Mouse (Mus musculus) layer of hippocampus, postnatal 10 days (tissue): ENCODE data around the gene Sh3pxd2a. TPM values are rescaled to one million over a fixed set of nuclear protein-coding genes. Genes with fewer than 3 reads are reported as not detected.

Source experiments
- DNase-seq, 2 experiments: peaks; one replicate each; pipeline ENCODE4 v3.0.0; 2021; ENCODE audit warnings: low spot score in 2 of 2
- total RNA-seq, 2 experiments: library from RNA; stranded (reverse); gene quantifications; 2 replicates each; pipeline ENCODE4 v1.2.3; 2021

The Sh3pxd2a gene
- total RNA-seq, 2 experiments from 2014 or later: 28.0 to 29.1 TPM

DNA sequence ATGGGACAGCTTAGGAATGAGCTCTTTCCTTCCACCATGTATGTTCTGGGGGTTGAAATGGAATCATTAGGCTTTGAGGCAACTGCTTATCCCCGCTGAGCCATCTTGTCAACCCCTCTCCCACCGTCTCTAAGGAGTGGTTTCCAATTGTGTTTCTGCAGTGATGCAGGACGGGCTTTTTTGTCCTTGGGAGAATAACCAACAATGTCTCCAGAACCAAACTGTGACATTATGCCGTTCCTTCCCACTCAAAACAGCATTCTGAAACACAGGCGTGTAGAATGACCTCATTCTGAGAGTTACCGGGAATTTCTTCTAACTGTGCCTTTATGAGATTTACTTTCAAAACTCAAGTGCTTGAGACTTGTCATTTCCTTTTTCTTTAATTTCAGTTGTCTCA, 28.2 kb upstream of the Sh3pxd2a start:
- no peak for DNase-seq

DNA sequence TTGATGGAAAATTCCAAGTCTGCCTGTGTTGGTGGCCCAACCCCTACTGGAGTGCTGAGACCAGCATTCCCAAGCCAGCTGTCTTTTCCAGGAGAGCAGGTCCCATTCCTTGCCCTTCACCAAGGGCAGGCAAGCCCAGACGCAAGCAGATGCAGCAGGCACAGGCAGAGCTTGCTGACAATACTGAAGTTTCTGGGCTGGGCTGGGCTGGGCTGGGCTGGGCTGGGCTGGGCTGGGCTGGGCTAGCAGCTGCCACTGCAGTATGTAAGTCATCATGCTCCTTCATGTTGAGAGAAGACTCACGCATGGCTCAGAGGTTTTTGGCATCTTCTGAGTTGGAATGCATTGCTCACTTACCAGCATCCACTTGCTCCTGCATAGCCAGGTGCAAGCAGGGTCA, 27.7 kb upstream of the Sh3pxd2a start:
- DNase-seq: no peak

DNA sequence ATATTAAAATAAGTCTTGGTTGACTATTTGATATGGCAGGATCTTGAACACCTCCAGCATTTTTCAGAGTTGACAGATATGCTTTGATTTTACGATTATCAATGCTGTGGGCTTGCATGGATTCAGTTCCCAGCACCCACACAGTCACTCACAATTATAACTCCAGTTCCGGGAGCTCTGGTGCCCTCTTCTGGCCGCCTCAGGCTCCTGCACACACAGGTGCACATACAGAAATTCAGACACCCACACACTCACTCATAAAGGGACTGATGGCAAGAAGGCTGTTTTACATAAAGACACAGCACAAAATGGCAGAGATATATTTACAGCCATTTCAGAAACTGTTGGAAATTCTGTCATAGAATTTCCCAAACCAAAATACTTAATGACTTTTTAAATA, 25.0 kb upstream of the Sh3pxd2a start:
- no peak for DNase-seq

DNA sequence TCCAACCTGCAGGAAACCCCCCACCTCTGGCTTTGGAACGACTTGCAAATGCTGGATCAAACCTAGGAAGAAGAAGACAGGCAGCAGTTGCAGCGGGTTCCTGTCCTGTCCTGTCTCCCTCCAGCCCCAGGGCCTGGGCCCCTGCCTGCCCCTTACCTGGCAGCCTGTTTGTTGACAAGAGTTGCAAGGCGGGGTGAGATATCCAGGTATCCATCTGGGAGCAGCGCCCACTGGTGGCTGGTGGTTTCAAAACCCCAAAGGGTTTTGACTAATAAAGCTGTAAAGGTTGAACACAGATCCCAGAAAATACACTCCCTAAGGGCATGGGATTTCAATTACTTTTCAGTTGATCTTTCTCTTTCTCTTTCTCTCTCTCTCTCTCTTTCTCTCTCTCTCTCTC, 24.0 kb upstream of the Sh3pxd2a start:
- no peak for DNase-seq

DNA sequence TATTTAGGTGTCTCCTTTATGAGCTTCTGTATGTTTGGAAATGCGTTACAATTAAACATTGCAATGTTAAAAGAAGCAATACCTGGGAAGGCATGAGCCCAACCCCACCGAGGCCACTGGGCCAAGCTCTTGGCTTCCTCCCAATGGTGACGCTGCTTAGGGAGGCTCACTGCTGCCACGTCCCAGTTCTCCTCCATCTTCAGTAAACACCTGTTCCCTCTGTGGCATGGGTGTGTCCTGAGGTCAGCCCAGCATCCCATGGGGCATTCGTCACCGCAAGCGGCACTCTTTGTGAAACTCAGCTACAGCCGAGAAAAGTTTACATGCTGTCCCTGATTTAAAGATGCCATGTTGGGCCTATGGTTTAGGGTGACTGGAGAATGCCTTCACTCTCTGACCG, 23.4 kb upstream of the Sh3pxd2a start:
- no peak for DNase-seq

DNA sequence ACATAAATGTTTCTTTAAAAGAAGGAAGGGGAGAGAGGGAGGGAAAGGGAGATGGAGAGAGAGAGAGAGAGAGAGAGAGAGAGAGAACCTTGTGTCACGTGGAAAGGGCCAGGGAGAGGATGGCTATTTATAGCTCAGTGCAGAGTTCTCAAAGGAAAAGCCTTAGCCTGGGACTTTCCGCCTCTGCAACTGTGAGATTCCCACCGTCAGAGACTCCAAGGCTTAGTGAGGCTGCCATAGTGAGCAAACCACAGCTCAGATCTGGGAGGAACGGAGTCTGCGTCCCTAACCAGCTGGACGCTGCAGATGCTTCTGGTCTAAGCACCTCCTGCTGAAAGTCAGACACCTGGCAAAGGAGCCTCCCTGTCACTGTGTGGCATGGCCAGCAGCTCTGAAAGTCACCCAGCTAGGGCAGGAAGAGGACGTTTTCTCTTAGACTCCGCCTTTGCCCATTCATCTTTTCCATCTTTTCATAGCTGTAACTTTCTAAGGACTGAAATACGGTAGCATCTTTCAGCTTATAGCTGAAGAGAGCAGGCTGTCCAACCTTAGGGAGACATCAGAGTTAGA, 21.9 kb upstream of the Sh3pxd2a start:
- DNase-seq: no peak

DNA sequence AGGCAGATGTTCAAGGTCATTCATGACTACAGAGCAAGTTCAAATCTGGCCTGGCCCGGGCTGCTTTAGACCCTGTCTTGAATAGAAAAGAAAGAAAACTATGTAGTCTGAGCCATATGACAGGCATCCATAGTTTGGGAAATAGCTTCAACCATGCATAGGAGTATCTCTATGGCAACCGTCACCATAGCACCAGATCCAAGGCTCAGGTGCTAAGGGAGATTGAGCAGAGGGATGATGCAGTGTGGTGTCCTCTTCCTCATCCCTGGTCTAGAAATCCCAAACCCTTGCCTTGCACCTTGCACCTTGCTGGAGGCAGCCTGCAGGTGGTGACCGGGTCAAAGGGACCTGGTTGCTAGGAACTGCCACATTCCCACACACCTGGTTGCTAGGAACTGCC, 19.9 kb upstream of the Sh3pxd2a start:
- no peak for DNase-seq

DNA sequence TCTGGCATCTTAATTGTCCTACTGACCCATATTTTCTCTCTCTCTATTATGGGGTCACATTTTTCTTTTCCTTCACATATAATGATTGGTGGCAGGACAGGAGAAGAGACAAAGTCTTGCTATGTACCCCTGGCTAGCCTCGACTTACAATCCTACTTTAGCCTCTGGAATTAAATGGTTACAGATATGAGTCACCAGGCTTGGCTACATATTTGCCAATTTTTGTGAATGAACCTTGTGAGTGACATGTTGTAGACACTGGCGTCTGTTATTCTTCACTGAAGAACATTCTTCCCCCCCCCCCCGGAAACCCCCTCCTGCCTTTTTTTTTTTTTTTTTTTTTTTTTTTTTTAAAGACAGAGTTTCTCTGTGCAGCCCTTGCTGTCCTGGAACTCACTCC, 19.1 kb upstream of the Sh3pxd2a start:
- DNase-seq: no peak

DNA sequence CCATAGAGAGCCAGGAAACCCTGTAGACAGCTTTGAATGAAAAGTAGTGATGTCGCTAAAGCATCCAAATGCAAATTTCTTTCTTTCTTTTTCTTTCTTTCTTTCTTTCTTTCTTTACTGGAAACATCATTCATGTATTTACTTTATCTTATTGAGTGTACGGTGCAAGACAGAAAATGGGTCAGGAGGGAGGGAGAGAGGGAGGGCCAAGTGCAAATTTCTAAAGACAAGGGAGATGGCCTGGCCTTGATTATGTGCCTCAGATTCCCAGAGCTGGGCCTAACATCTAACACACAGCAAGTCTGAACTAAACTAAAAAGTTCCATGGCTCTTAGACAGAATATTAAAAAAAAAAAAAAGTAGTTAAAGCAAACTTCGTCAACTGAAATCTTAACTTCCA, 9.3 kb upstream of the Sh3pxd2a start:
- DNase-seq: no peak

DNA sequence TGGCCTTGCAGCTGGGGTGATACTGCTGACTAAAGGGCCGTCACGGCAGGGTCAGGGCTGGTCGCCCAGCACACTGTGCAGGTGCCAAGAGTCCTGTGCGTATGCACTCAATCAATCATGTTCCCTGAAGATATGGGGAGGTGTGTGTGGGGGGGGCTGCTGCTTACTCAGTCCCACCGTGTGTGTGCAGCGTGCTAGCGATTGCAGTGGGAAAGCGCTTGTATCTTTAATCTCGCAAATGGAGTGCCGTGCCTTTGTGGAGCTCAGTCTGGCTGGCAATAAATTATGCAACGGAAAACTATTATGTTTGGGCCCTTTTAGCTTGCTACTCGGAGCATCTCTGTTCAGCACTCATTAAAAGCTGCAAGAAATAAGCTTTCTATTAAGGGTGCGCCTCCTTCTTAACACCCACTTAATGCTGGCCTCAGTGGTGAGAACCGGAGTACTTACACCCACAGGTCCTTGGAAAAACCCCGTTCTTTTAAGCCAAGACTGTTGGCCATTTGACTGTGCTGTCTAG, 8.7 kb upstream of the Sh3pxd2a start:
- DNase-seq: no peak

DNA sequence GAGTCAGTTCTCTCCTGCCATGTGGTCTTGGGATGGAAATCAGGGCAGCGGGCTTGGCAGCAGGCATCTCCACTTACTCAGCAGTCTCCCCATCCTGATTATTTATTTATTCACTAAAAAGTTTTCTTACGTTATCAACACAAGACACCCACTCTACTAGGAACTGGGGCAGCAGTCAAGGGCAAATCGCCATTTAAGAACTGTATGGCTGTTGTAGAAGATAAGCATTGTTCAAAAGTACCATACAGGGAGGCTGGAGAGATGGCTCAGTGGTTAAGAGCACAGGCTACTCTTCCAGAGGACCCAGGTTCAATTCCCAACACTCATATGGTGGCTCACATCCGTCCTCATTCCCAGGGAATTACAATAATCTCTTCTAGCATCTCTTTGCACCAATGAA, 7.6 kb upstream of the Sh3pxd2a start:
- no peak for DNase-seq

DNA sequence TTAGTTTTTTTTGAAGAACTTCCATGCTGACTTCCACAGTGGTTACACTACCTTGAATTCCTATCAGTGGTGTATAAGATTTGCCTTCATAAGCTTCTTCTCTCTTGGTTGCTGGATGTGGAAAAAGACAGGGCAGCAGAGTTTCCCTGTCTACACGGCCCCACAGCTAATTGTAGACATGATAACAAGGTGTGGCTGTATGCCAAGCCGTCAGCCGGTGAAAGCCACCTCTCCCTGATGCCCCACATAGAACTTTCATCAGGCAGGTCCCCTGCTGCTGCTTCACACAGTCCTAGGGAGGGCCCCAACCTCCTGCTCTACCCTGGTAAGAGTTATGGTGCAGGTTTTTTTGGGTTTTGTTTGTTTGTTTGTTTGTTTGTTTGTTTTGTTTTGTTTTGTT, 4.5 kb upstream of the Sh3pxd2a start:
- no peak for DNase-seq

DNA sequence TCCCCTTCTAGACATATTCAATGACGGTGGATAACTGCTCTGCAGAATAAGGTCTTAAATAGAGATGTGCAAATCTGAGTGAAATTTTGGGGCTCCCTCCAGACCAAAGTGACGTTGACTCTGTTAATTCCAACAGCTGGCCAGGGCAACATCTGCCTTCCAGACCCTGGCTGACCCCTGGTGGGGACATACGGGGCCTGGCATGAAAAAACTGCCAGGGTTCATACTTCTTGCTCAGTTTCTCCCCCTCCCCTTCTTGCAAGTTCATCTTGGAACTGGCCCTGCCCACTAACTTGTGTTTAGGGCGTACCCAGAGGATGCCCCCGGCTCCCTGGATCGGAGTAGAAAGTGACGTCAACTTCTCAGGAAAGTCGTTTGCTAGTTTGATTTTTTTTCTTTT, 2.6 kb upstream of the Sh3pxd2a start:
- no peak for DNase-seq

DNA sequence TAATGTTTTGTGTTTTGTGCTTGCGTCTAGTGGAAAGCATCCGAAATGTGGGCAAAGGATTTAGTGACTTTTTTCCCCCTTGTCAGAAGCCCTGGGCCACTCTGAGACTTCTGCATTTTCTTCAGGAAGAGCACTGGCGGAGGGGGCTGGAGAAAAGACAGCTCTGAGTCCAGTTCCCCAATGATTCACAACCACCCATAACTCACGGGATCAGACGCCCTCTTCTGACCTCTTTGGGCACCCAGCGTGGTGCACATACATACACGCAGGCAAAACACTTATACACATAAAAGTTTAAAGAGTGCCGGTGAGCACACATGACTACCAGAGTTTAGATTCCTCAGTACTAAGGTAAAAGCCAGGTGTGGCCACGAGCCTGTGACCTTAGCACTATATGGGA, 1.3 kb upstream of the Sh3pxd2a start:
- DNase-seq: no peak

DNA sequence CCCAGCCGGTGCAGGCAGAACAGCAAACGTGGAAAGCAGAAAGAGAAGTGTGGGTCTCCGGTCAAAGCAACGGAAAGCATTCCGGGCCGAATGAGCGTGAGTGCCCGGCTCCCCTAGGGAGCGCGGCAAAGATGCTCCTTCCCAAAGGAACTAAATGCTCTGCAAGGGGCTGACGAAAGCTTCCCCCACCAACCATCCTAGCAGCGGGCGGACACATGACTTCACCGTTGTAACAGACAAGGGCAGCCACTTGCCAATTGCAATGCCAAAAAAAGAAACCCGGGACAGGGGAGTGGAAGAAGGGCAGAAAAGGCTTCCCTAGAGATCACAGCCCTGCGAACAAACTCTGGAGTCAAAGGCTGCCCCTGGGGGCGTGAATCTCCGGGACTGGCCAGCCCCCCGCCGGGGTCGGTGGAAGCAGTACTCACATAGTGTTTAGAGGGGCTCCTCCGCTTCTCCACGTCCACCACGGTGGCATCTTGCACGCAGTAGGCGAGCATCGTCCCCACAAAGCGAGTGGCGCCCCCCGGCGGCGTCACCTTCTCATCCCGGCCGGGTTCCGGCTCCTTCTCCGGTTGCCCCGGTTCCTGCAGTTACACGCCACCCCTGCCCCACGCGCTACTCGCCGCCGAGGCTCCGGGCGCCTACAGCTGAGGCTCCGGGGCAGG, 431 bp downstream of the Sh3pxd2a start:
- peak; percentile 72 to 84 for DNase-seq

DNA sequence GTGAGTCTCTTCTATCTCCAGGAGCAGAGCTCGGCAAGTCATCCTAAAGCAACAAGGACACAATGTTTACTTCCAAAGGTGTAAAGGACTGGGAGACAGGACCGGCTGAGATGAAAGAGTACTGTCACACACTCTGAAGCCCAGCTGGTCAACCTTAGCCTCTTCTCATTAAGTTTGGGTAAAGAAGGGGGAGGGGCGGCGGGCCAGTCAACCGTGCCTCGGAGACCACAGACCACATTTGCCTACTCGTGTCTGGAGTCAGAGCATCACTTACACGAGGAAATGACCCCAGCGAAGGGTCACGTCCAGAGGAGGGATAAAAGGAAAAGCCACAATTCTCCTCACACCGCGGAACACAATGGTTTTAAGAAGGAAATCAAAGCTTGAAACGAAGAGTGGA, 995 bp downstream of the Sh3pxd2a start:
- no peak for DNase-seq

DNA sequence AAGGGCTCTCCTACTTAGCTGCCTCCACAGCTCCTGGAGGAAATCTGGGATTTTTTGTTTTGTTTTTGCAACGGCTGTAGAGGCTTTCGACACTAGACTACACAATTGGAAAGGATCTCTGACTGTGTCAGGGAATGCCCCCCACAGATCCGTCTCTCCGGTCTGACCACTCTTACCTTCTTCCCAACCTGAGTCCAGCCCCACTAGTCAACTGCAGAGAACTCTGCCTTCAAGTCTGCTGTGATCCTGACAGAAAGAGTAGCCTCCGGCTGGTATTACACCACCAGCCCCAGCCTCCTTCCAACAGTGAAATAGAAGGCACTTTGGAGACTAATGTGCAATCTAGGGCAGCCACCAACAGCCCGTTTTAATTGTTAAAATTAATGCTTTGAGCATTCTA, 1.5 kb downstream of the Sh3pxd2a start:
- DNase-seq: no peak

DNA sequence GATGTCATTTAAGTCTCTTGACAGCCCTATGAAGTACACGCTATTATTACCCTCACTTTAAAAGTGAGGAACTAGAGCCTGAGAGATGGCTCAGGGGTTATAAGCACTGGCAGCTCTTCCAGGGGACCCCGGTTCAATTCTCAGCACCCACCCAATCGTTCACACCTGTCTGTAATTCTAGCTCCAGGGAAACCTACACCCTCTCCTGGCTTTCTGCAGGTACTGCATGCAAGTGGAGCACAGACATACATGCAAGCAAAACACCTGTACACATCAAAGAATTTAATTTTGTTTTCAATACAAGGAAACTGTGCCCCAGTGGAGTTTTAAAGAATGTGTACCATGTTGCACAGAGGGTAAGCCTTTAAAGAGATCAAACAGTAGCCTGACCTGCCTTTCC, 2.4 kb downstream of the Sh3pxd2a start:
- no peak for DNase-seq

DNA sequence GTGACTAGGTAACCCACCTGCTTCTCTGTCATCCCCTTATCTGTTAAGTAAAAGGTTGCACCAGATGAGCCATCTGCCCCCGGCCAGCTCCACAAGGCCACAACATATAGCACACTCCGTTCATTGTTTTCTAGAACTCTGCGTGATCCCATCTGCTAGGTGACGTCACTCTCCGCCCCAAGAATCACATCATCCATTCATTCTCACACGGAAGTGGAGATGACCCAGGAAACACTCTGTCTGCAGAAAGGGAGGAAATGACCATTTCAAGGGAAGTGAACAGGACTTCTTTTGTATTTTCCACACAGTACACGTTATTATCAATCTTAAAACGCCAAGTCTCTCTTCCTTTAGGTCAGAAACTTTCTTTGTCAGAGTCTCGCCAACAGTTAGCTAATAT, 2.8 kb downstream of the Sh3pxd2a start:
- DNase-seq: no peak

DNA sequence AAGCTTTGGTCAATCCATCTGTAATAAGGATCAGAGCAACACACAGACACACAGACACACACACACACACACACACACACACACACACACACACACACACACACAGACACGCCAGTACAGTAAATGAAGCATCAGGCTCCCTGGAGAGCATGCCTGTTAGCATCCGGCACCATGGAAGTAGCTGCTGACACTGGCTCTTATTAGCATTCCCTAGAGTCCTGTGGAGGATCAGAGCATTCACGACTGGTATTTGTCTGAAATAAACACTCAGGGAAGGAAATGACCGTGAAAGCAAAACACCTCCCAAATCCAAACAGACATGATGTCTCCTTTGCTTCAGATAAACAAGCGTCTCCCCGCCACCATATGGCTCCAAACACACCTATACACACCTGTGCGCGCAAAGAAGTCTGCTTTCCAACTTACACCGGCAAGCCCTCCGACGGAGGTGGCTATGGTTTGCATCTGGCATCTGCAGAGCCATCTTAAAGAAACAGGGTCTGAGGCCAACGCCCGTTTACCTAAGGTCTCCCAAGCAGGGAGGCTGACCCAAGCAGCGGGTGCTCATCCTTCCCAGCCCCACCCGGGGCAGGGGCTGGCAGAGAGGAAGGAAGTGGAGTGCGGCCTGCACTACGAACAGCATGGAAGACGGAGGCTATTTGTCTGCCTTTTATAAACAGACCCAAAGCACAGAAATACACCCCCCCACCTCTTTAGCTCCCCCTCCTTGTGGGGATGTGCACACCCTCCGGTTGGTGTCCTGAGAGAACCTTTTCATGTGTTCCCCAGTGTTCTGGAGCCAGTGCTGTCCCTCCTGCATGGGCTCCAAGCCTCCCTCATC, 3.9 kb downstream of the Sh3pxd2a start:
- no peak for DNase-seq

DNA sequence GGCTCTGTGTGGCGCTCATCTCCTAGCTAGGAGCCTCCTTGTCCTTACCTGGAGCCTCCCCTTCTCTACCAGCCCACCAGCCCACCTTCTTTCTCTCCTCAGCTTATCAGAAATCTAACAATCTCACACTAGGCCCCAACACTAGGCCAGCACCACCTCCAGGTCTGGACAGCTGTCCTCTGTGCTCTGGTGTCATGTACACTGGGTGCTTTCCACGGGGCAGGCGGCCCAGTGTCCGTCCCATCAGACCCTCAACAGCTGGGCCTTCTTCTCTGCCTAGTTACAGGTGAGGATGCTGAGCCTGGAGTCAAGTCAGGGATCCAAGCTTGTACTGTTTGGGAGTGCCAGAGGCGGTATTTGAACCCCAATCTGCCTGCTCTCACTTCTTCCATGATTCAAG, 5.0 kb downstream of the Sh3pxd2a start:
- DNase-seq: no peak

DNA sequence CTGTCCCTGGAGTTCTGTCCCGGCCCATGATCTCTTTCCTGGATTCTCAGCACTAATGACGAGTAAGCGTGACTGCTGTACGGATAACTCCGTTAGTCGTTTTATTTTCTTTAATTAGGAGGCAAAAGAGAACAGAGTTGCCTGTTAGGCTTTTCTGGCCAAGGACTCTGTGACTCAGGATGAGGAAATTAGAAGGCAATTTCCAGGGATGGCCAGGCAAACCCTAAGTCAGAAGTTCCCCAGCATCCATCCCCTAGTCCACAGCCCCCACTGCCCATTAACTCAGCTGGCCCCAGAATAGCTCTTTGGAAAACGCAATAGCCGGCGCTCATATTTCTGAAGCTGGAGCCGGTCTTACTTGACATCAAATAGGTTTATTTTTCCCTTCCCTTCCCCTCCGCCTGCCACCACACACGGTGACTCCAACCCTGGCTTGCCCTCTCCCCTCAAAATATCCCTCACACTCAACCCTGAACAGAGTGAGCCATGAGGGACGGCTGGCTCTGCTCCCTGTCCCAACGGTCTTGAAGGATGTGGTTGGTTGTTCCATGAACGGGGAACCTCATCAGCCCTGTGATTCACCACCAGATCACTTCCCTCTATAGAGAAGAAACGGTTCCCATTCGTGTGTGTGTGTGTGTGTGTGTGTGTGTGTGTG, 5.6 kb downstream of the Sh3pxd2a start:
- DNase-seq: no peak
